Mouse (Mus musculus) G1E (cell line): Measurements from ENCODE around the gene Smad3.

ENCODE experiments used
- CTCF ChIP-seq: IDR thresholded peaks from 2 replicates; pipeline ENCODE4 v1.5.1; 2012; ENCODE audit warnings: low read depth, low read length, inconsistent platforms, mixed read lengths
- TAL1 ChIP-seq: conservative IDR thresholded peaks from 2 replicates; pipeline ENCODE4 v1.6.1; 2012; ENCODE audit warnings: low read depth, low read length, inconsistent platforms, mixed read lengths

GRCm38 (mm10) chr9:63664792-63665646 is 92.8 kb downstream of the Smad3 start:
- TF ChIP-seq TAL1, result no peak
- TF ChIP-seq CTCF, result no peak
